Mouse (Mus musculus) lung, adult 2 months (tissue): ENCODE measurements around the gene Stk4.

Experiments
- CTCF ChIP-seq: fragments of 200-500 bp; IDR thresholded peaks from 2 replicates; pipeline ENCODE4 v1.5.1; 2011; ENCODE audit warnings: mild to moderate bottlenecking, low read length, control low read depth; ENCODE audit not compliant: insufficient read depth
- POLR2A ChIP-seq: fragments of 200-500 bp; IDR thresholded peaks from 2 replicates; pipeline ENCODE4 v1.6.1; 2011; ENCODE audit warnings: low read depth, mild to moderate bottlenecking, control low read depth, low read length, borderline replicate concordance; ENCODE audit errors: extremely low read depth

DNA sequence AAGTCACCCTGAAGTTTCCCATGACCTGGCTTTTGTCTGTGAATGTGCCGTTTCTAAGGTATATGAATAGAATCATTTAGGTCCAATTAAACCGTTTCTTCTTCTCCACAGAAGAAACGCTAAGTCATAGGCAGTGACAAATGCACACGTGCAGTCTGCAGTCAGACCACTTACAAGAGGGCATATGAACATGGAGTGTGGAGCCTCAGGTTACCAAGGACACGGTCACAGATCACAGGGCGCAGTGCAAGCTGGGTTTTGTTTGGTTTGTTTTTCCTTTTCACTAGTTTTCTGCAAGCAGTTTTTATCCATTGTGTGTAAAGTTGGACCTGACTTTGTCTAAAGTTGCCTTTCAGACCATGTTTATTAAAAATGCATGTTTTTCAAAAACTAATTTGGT lies 73.9 kb downstream of the Stk4 start:
- no peak for TF ChIP-seq CTCF
- TF ChIP-seq POLR2A: no peak
